Mouse (Mus musculus): ENCODE measurements around the gene Irf9.

Gene Irf9

DNA sequence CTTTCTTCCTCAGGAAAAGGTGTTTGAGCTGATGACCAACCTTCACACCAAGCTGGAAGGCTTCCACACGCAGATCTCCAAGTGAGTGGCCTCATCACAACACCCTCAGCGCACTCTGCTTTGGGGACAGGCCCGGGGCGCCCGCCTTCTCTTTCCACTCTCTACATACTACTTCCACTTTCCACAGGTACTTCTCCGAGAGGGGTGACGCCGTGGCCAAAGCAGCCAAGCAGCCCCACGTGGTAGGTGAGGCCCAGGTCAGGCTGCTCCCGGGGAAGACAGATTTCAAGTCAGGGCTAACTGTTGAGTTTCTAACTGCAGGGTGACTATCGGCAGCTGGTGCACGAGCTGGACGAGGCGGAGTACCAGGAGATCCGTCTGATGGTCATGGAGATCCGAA lies 22.6 kb upstream of the Irf9 start:
- DNase-seq (ENCODE audit: low spot score in 2 of 2), result no peak

DNA sequence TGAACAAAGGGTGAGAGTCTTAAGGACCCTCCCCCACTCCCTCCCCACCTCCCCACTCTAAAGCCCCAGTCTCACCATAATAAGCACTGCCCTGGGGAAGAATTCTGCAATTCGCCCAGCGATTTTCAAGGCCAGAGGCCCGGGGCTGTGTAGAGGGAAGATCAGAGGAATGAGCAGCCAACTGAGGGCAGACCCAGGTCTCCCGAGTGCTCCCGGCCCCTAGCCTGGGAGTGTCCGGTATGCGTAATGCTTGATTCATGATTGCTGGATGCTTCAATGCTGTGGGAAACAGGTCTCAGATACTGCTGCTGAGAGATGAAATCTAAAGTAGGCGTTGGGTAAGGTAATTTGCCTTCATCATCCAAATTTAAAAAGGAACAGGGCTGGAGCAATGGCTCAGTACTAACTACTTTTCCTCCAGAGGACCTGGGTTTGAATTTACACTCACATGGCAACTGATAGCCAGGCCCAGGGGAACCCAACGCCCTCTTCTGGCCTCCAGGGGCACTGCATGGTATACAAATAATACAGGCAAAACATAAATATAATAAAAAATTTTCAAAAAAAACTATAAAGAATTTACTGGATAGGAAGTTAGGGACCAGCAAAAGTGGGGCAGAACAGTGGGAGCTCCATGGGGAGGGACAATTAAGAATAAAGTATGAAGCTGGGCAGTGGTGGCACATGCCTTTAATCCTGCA lies 21.2 kb upstream of the Irf9 start:
- DNase-seq (ENCODE audit: low spot score in 2 of 2), result no peak

DNA sequence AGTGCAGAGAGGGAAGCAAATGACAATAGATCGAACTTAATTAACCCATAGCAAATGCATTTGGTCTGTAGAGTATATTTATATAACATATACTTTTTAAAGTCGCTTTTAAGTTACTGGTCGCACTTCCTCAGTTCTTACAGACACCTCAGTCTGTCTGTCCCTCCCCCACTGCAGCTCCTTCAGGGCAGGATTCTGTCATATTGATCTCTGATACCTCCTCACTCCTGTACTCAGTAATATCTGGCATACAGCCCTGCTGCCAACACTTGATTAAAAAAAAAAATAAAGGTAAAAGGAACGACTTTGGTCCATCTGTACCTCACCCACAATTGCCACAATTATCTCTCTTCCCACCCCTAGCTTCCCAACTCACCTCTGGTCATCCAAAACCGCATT lies 19.1 kb upstream of the Irf9 start:
- no peak for DNase-seq (ENCODE audit: low spot score in 2 of 2)

DNA sequence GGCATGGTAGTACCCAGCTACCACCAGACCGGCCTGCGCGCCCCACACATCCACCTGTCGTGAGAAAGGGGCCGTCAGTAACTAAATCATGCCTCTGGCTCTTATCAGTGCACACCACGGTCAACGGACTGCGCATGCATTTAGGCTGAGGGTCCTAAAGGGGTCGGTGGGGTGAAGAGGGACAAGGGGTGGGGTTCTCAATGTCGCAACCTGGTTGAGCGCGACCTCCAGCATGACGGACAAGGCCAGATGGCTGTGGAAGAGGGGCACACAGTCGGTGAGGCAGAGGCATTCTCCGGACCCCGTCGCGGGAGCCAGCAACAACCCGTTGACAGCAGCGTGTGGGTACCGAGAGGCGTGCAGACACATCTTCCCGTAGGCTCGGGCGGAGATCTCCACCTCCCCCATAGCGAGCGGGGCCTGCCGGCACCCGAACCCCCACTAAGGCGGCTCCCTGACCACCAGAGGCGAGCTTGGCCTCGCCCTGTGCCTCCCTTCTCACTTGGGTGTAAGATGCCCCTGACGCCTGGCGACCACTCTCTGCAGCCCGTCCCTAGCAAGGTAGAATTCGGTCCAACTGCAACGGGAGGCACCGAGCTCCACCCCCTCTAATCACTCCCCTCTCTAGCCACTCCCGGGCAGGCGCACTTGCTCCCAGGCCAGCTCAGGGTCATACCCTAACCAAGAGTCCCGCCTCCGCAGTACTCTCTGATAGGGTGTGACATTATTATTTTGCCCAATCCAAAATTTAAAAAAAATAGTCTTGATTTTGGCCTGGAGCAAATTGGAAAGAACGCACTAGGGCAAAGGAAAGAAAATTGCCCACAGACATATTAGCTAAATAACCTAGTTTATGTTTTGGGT lies 18.4 kb upstream of the Irf9 start, which contains the start of gene Emc9:
Gene Emc9 (minus strand): TSS at position 601 of the 864 bp plus-strand sequence.
- DNase-seq (ENCODE audit: low spot score in 2 of 2), result peak in 1 of 2 experiments; percentile 51

DNA sequence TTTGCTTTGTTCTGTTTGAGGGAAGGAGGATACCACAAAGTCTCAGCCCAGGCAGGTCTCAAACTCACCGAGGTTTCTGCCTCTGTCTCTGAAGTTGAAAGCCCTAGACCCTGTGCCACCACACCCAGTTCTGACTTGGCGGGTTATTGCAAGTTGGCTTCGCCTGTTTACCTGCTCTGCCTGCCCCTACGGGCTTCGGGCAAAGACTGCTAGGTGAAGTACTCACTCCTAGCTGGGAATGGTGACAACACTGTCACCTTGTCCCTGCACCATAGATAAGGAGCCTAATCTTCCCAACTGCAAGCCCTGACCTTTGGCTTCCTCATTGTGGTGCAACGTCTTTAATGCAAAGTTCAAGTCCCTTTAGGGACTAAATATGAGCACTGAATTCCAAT lies 17.8 kb upstream of the Irf9 start:
- DNase-seq (ENCODE audit: low spot score in 2 of 2), result no peak

DNA sequence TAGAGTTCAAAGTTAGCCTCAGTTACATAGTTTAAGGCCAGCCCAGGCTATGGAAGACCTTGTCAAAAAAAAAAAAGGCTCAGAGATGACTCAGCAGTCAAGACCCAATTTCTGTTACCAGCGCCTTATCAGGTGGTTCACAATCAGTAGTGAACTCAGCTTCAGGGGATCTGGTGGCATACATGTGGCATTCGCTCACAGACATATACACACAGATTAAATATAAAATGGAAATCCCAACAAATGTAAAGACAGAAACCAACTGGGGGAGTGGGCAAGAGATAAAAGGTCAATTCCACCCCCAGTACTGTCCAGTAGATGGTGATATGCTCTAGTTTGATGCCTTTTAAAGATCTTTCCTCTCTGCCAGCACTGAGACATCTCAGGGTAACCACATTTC lies 17.2 kb upstream of the Irf9 start:
- DNase-seq (ENCODE audit: low spot score in 2 of 2), result no peak

DNA sequence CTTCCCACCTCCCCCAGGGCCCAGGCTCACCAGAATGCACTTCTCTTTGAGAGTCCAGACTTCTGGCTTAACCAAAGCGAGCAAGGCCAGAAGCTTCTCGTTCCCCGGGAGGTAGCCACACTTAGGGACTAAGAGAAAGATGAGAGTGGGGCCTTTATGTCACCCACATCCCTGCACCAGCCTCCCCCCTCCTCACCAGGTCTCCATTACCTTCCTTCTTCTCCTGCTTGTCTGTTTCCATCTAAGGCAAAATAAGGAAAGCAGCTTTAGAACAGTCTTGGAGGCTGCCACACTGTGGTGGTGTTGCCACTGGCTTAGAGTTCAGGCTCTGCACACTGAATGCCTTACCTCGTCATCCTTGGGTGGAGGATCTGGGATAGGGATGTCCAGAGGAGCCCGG lies 14.1 kb upstream of the Irf9 start:
- no peak for DNase-seq (ENCODE audit: low spot score in 2 of 2)

DNA sequence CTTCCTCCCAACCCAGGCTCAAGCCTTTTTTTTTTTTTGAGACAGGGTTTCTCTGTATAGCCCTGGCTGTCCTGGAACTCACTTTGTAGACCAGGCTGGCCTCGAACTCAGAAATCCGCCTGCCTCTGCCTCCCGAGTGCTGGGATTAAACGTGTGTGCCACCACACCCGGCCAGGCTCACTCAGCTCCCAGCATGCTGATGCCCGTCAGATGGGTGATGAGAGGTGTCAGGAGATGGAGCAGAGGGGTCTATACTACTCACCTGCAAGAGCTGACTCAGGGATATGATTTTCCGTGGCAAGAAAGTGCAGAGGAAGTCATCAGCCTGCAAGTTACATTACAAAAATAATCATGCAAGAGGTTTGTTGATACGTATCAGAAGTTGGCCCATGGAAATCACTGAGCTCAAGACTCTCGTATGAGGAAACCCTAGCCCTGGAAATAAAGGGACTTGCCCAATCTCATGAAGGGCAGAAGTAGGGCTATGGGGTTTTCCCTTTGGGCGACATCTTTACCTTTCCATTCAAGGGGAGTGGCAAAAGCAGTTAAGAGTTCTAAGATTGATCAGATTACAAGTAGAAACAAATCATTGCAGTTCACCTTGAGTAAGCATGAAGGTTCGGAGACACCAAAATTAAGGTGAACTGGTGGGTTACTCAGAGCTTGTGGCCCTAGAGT lies 13.5 kb upstream of the Irf9 start:
- DNase-seq (ENCODE audit: low spot score in 2 of 2), result no peak

DNA sequence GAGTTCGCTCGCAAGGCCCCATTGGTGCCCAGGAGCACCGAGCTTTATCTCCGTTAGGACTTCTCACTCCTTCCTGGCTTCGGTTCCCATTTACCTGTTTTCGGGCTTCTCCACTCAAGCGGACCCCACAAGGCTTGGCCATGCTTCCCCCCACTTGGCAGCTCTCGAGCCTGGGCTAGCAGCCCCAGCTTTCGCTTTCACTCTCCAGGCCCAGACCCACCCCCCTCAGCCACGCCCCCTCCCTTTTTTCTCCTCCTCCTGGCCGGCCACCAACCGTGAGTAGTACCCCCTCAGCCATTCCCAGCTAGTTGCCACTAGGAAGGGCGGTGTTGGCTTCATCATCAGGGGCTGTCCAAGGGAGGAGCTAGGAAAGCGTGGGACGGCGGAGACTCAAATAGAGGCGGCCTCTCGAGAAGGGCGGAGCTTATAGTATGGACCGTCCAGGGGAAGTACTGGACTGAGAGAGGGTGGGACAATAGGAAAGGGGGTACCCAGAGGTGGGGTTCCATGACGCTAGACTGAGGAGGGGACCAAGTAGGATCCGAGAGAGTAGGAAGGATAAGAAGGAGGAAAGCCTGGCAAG lies 12.5 kb upstream of the Irf9 start, which contains the start of gene Psme2:
Gene Psme2 (minus strand): TSS at position 366 of the 583 bp plus-strand sequence.
- peak; percentile 88 to 92 for DNase-seq (ENCODE audit: low spot score in 2 of 2)

DNA sequence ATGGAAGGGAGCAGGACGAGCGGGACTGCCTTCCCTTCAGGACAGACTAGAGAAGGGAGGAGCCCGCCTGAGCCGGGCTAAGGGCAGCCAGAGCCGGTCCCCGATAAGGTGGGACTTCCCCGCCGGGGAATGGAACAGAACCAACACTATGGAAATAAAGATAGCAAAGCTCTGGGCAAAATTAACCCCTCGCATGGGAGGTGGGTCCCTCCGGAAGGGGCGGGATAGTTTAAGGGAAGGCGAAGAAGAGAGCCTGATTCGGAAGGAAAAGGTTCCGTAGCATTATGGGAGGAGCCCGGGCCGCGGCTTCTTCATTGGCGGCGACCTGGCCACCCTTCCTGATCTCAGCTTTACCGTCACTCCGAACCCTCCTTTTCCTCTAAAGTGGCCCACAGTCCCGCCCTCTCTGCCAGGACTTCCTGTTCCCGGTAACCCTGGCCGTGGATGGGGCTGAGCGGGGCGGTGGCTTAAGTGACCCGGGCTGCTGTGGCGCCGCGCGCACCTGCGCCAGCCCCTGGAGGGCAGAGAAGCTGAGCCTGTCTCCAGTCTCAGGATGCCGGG lies 12.0 kb upstream of the Irf9 start, which contains the start of gene Rnf31:
Gene Rnf31 (plus strand): TSS at position 378 of the 561 bp plus-strand sequence.
- DNase-seq (ENCODE audit: low spot score in 2 of 2), result peak; percentile 90 to 91

DNA sequence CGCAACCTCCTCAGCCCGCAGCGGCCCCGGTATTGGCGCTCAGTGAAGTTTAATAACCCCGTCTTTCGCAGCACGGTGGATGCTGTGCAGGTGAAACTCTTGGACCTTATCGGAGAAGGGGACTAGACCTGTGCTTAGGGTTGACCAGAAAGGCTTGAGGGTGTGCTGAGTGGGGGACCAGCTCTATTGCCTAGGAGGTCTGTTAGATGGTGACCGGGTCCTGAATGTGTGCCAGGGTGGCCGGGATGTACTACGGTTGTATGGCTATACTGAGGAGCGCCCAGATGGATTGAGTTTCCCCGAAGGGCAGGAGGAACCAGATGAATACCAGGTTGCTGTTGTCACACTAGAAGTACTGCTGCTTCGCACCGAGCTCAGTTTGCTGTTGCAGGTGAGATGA lies 11.1 kb upstream of the Irf9 start:
- no peak for DNase-seq (ENCODE audit: low spot score in 2 of 2)

DNA sequence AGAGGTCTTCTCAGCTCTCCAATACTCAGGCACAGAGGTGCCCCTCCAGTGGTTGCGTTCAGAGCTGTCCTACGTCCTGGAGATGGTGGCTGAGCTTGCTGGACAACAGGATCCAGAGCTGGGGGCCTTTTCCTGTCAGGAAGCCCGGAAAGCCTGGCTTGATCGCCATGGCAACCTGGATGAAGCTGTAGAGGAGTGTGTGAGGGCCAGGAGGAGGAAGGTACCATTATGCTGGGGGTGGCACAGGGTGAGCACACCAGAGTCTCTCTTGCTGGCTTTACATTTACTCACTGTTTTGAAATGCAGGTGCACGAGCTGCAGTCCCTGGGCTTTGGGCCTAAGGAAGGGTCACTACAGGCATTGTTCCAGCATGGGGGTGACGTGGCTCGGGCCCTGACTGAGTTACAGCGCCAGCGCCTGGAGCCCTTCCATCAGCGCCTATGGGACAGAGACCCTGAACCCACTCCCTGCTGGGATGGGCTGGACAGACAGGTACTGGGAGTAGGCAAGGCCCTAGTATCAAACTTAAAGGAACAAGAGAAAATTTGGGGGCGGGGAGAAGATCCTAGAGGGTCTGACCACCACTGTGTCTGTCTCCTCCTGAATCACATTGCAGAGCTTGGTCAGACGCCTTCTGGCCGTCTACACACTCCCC lies 7.2 kb upstream of the Irf9 start:
- DNase-seq (ENCODE audit: low spot score in 2 of 2), result no peak

DNA sequence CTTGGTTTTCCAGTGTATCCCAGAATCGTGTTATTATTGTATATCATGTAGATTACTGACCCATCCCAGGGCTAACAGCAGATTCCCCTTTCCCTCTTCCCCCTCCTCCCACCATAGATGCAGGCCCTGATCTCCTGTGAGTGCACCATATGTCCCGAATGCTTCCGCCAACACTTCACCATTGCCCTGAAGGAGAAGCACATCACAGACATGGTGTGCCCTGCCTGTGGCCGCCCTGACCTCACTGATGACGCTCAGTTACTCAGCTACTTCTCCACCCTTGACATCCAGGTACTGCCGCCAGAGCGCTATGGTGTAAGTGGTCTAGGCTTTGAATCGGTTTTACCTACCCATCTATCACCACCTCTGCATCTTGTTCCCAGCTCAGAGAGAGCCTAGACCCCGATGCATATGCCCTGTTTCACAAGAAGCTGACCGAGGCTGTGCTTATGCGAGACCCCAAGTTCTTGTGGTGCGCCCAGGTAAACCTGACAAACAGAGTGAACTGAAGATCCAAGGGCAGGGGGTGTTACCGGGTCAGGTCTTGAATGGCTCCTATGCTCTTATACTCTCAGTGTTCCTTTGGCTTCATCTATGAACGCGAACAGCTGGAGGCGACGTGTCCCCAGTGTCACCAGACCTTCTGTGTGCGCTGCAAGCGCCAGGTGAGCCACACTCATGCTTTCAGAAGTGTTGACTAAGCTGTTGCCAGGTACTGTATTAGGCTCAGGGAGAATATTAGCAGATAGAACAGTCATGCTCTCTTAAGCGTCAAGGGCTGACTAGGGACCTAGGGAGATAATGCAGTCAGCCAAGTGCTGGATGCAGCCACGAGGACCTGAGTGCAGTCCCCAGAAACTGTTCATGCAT lies 4.6 kb upstream of the Irf9 start:
- no peak for DNase-seq (ENCODE audit: low spot score in 2 of 2)

DNA sequence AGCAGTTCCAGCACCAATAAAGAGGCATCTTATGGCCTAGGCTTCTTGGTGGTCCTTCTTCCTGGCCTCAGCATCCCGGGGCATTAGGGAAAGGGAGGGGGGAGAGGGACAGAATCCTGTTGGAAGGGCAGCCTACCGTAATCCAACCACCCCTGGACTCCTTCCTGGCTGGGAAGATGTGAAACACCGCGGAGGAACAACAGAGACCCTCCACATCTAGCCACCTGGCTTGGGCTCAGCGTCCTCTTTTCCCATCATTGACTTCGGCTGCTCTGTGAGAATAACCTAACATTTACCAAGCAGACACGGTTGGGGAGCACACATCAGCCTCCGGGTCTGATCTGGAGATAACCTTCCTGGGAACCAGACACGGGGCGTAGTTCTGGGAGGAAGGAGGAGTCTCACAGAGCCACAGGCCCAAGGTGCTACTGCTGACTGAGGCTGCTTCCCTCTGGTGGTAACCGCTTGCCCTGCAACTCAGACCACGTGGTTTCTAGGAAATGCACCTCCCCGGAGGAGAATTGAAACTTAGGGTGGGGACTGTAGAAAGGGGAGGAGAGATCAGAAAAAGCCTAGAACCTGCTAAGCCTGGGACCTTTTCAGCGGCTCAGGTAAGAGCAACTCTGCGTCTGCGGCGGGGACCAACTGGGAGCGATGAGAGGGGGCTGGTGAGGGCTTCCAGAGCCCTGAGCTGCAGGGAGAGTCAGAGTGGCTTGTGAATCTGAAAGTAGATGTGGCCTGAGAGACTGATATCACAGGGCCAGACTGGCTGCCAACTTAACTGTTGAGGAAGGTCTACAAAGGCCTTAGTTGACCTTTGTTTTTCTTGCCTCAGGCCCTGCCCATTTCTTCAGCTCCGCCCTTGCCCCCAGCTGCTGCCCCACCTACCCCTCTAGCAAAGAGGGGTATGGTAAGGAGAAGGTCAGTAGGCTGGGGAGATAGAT lies 534 bp downstream of the Irf9 start:
- DNase-seq (ENCODE audit: low spot score in 2 of 2), result peak; percentile 77 to 85

DNA sequence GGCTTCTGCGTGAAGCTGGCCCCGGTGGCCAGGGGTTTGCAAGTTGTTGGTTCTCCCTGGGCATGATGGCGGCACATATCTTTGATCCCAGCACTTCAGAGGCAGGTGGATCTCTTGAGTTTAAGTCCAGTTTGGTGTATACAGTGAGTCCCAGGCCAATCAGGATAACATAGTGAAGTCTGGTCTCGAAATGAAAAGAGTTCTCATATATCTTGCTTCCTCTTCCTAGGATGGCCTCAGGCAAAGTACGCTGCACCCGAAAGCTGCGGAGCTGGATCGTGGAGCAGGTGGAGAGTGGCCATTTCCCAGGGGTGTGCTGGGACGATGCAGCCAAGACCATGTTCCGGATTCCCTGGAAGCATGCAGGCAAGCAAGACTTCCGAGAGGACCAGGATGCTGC lies 1.5 kb downstream of the Irf9 start:
- no peak for DNase-seq (ENCODE audit: low spot score in 2 of 2)

DNA sequence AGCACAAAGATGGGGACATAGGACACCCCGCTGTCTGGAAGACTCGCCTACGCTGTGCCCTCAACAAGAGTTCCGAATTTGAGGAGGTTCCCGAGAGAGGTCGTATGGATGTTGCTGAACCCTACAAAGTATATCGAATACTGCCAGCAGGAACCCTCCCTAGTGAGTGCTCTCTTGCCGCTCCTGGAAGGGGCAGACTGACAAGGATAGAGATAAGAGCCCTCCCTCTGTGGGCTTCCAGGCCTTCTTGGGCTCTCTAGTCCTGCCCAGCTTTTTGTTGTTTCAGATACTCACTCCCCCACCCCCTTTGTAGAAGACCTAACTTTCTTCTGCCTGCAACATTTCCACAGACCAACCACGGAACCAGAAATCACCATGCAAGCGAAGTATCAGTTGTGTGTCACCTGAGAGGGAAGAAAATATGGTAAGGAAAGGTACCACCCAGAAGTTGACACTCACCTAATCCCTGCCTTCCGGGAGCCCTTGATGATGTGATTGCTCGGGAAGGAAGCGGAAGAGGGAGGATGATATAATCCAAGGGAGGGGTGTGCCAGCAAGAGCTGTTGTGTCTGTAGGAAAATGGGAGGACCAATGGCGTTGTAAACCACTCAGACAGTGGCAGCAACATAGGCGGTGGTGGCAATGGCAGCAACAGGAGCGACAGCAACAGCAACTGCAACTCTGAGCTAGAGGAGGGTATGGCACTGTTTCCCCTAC lies 2.5 kb downstream of the Irf9 start:
- DNase-seq (ENCODE audit: low spot score in 2 of 2), result no peak

DNA sequence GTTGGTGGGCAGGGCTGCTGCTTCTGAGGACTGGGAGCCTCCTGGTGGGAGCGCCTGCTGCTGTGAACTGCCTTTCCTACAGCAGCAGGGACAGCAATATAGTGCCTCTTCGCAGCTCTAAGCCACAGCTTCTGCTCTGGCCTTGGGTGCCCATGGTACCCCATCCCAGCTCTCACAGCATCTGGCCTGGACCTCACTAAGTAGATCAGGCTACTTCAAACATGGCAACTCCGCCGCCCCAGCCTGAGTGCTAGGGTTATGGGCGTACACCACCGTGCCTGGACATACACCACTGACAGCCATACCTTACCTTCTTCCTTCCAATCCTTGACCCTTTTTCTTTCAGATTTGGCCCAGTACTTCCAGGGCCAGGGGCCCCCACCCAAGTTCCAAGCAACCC lies 5.0 kb downstream of the Irf9 start:
- DNase-seq (ENCODE audit: low spot score in 2 of 2), result no peak

DNA sequence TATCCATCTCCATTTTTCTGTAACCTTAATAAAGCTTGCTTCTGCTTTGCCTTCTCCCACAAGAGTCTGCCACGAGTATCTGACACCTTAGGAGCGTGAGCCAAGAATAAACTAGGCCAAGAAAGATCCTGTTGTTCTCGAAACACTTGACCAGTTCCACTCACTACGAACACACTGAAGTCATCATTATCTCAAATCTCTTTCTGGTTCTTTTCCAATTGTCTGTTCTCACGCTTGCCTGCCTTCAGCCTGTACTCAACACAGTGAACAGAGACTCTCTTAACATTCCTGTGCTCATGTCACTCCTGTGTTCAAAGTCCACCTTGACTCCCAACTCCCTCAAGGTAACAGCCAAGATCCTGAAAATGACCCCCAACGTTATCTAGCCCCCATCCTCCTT lies 10.0 kb downstream of the Irf9 start:
- DNase-seq (ENCODE audit: low spot score in 2 of 2), result no peak

Measured in frontal cortex, postnatal 10 days (tissue).